Mouse (Mus musculus): ENCODE measurements at regions not wholly inside any gene's neighbourhood (a gene's known extent, or its start where the extent isn't known, plus 50 kb on each side); places are given as distances from the start of the nearest gene placed in this dataset.

GRCm38 (mm10) chr11:7404666-7405065 lies 190.9 kb upstream of the Igfbp3 start:
- no peak for TF ChIP-seq ZNF384 (IDR thresholded peaks at IDR 0.05; ENCODE audit: low read depth, low read length)
- TF ChIP-seq CHD2 (IDR thresholded peaks at IDR 0.05; ENCODE audit: low read depth, low read length), result no peak
- TF ChIP-seq HCFC1 (IDR thresholded peaks at IDR 0.05; ENCODE audit: borderline replicate concordance, insufficient read depth, low read length), result no peak
- no peak for TF ChIP-seq ZC3H11A (IDR thresholded peaks at IDR 0.05; ENCODE audit: borderline replicate concordance, low read depth, low read length)
- no peak for TF ChIP-seq MAFK (IDR thresholded peaks at IDR 0.05; ENCODE audit: insufficient read depth, low read depth, low read length)
